In the genomic region with DNA sequence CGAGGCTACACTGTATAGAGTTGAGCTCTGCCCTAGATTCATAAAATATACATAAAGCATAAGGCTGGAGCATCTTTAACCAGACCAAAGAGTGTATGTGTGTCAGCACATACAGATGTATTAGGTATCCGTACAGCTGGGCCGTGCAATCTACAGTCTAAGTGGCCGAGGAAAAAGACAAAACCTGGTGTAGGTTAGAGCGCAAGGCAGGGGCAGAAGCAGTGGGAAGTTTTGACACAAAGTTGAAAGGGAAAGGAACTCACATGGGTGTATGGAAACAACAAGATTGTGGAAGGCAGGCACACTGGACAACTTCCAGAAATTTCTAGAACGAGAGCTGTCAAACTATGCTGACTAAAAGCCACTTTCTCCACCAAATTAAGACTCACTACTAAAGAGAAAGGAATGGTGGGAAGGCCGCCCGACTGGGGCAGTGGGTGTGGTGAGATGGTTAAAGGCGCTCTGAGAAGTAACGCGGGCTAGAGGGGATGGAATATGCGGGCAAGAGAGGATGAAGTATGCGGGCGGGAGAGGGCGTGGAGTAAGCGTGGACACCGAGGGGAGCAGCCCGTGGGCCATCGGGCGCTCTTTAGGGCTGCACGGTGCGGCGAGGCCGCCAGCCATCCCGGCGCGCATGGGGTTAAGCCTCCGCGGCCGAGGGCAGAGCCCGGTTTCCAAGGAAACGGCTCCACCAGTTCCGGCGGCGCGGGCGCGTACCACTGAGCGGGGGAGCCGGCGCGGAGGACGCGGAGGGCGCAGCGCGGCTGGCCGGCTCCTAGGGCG, we compare ENCODE assay signal across 8 mouse cellular contexts. TPM values are rescaled to one million over a fixed set of nuclear protein-coding genes. Genes with fewer than 3 reads are reported as not detected.
DNase-seq lines count a peak whose midpoint lies in the region; ATAC-seq lines count a peak whose summit lies in the region.

No protein-coding gene starts in this region.

- H3K27me3 ChIP-seq in forebrain, embryonic 11.5 days (ENCODE audit: control insufficient read depth, insufficient read depth, low read length), result no peaks in the 10 kb centered on the region
- H3K27me3 ChIP-seq in heart, embryonic 16.5 days (ENCODE audit: control insufficient read depth, insufficient read depth, low read length), result no peaks in the 10 kb centered on the region
- H3K27me3 ChIP-seq in liver, embryonic 15.5 days, result no peaks in the 10 kb centered on the region
- H3K27me3 ChIP-seq in neural tube, embryonic 11.5 days (ENCODE audit: control insufficient read depth, insufficient read depth, low read length), result no peaks in the 10 kb centered on the region
- no peaks in the 10 kb centered on the region for H3K27me3 ChIP-seq in stomach, embryonic 16.5 days (ENCODE audit: control insufficient read depth, insufficient read depth, low read length)

- peaks cover 13% of the 10 kb centered on the region for H3K4me1 ChIP-seq in forebrain, embryonic 11.5 days (replicated peaks; ENCODE audit: control insufficient read depth, insufficient read depth, low read length)
- peaks cover 28% of the 10 kb centered on the region for H3K4me1 ChIP-seq in heart, embryonic 16.5 days (ENCODE audit: control insufficient read depth, insufficient read depth, low read length)
- peaks cover 62% of the 10 kb centered on the region for H3K4me1 ChIP-seq in liver, embryonic 15.5 days (replicated peaks)
- H3K4me1 ChIP-seq in neural tube, embryonic 11.5 days (ENCODE audit: control insufficient read depth, insufficient read depth, low read length), result peaks cover 11% of the 10 kb centered on the region
- H3K4me1 ChIP-seq in stomach, embryonic 16.5 days (ENCODE audit: control insufficient read depth, insufficient read depth, low read length), result peaks cover 30% of the 10 kb centered on the region

- peak overlapping the region; percentile 98 for H3K27ac ChIP-seq in forebrain, embryonic 11.5 days (ENCODE audit: low read depth, low read length)
- peak overlapping the region; percentile 99 for H3K27ac ChIP-seq in heart, embryonic 16.5 days (ENCODE audit: low read length)
- peak overlapping the region; percentile 94 for H3K27ac ChIP-seq in liver, embryonic 15.5 days (replicated peaks)
- peak overlapping the region; percentile 99 for H3K27ac ChIP-seq in neural tube, embryonic 11.5 days (ENCODE audit: low read depth, low read length)
- peak overlapping the region; percentile 98 for H3K27ac ChIP-seq in stomach, embryonic 16.5 days (ENCODE audit: low read length)

- ATAC-seq in forebrain, embryonic 11.5 days (replicated peaks; ENCODE audit: low FRiP score), result peak; percentile 92
- peak; percentile 91 for ATAC-seq in heart, embryonic 16.5 days (replicated peaks; ENCODE audit: extremely low read depth, insufficient read depth, low FRiP score)
- peak; percentile 84 for ATAC-seq in liver, embryonic 15.5 days (ENCODE audit: insufficient read depth)
- ATAC-seq in neural tube, embryonic 11.5 days (ENCODE audit: insufficient read depth, low FRiP score, low TSS enrichment), result peak; percentile 86
- peak; percentile 92 for ATAC-seq in stomach, embryonic 16.5 days (ENCODE audit: insufficient read depth, low FRiP score)

- H3K9me3 ChIP-seq in forebrain, embryonic 11.5 days (ENCODE audit: control insufficient read depth, low read length), result no peaks in the 10 kb centered on the region
- H3K9me3 ChIP-seq in heart, embryonic 16.5 days (replicated peaks; ENCODE audit: control insufficient read depth, low read length), result no peaks in the 10 kb centered on the region
- H3K9me3 ChIP-seq in liver, embryonic 15.5 days (replicated peaks), result no peaks in the 10 kb centered on the region
- no peaks in the 10 kb centered on the region for H3K9me3 ChIP-seq in neural tube, embryonic 11.5 days (ENCODE audit: control insufficient read depth, low read length)
- no peaks in the 10 kb centered on the region for H3K9me3 ChIP-seq in stomach, embryonic 16.5 days (replicated peaks; ENCODE audit: control insufficient read depth, low read length)

- H3K36me3 ChIP-seq in forebrain, embryonic 11.5 days (ENCODE audit: control insufficient read depth, insufficient read depth, low read length), result no peaks in the 10 kb centered on the region
- no peaks in the 10 kb centered on the region for H3K36me3 ChIP-seq in heart, embryonic 16.5 days (ENCODE audit: control insufficient read depth, insufficient read depth)
- H3K36me3 ChIP-seq in liver, embryonic 15.5 days (replicated peaks), result peaks cover 9% of the 10 kb centered on the region
- no peaks in the 10 kb centered on the region for H3K36me3 ChIP-seq in neural tube, embryonic 11.5 days (ENCODE audit: control insufficient read depth, insufficient read depth, low read length)
- no peaks in the 10 kb centered on the region for H3K36me3 ChIP-seq in stomach, embryonic 16.5 days (ENCODE audit: control insufficient read depth, insufficient read depth, low read length)

- peak overlapping the region; percentile 52 for H3K4me2 ChIP-seq in forebrain, embryonic 11.5 days (ENCODE audit: low read depth, low read length, severe bottlenecking)
- peak overlapping the region; percentile 72 for H3K4me2 ChIP-seq in heart, embryonic 16.5 days (ENCODE audit: low read depth, low read length)
- H3K4me2 ChIP-seq in liver, embryonic 15.5 days, result peak overlapping the region; percentile 98
- peak overlapping the region; percentile 100 for H3K4me2 ChIP-seq in neural tube, embryonic 11.5 days (ENCODE audit: low read depth)
- H3K4me2 ChIP-seq in stomach, embryonic 16.5 days (ENCODE audit: low read depth, low read length), result peak overlapping the region; percentile 97

- H3K4me3 ChIP-seq in forebrain, embryonic 11.5 days (ENCODE audit: low read depth, low read length), result peak overlapping the region; percentile 92
- H3K4me3 ChIP-seq in heart, embryonic 16.5 days (ENCODE audit: low read length), result peak overlapping the region; percentile 74
- peak overlapping the region; percentile 82 for H3K4me3 ChIP-seq in liver, embryonic 15.5 days (replicated peaks)
- H3K4me3 ChIP-seq in neural tube, embryonic 11.5 days (ENCODE audit: low read depth, low read length), result peak overlapping the region; percentile 94
- peak overlapping the region; percentile 68 for H3K4me3 ChIP-seq in stomach, embryonic 16.5 days (replicated peaks; ENCODE audit: low read length)

- H3K9ac ChIP-seq in forebrain, embryonic 11.5 days (ENCODE audit: low read length), result peak overlapping the region; percentile 95
- H3K9ac ChIP-seq in heart, embryonic 16.5 days (ENCODE audit: low read length), result peak overlapping the region; percentile 91
- peak overlapping the region; percentile 80 for H3K9ac ChIP-seq in liver, embryonic 15.5 days
- peak overlapping the region; percentile 96 for H3K9ac ChIP-seq in neural tube, embryonic 11.5 days (ENCODE audit: low read length)
- peak overlapping the region; percentile 97 for H3K9ac ChIP-seq in stomach, embryonic 16.5 days (ENCODE audit: low read length)

- WGBS in forebrain, embryonic 11.5 days, result 4% methylated on average over 28 of the region's 49 CpGs
- WGBS in heart, embryonic 16.5 days, result 2% methylated on average over 46 of the region's 49 CpGs
- 2% methylated on average over 49 of the region's 49 CpGs for WGBS in liver, embryonic 15.5 days (ENCODE audit: insufficient replicate concordance)
- WGBS in neural tube, embryonic 11.5 days, result 2% methylated on average over 49 of the region's 49 CpGs
- WGBS in stomach, embryonic 16.5 days, result under 1% methylated on average over 49 of the region's 49 CpGs

- DNase-seq in CD8-positive naive resting alpha-beta T cell, adult 2 months (ENCODE audit: low read depth in 2 of 2, low spot score in 2 of 2), result peak; percentile 59 to 68
- peak; percentile 70 for DNase-seq in c-Kit-positive CD71-positive TER-119-negative erythroid progenitor cells, embryonic 14.5 days (ENCODE audit: low read depth)
- peak; percentile 95 for DNase-seq in forebrain, embryonic 11.5 days (ENCODE audit: low spot score)
- DNase-seq in kidney, postnatal 25 days, result peak; percentile 87 to 93
- peak; percentile 91 for DNase-seq in neural tube, embryonic 11.5 days (ENCODE audit: low spot score)

RNA-seq across cellular contexts. Expression of gene Fbxl14, which starts 0.7 kb away (rescaled TPM):
- 5.6 and 6.3 TPM in 2 replicates for polyA plus RNA-seq in forebrain, embryonic 11.5 days (2014; fragmentation: Nextera tagmentation; extraction: Ambion mirVana)
- 3.3 and 4.3 TPM in 2 replicates for polyA plus RNA-seq in heart, embryonic 16.5 days (2015; fragmentation: Nextera tagmentation; extraction: Ambion mirVana)
- 2.1 and 2.4 TPM in 2 replicates for polyA plus RNA-seq in liver, embryonic 15.5 days (2015; fragmentation: Nextera tagmentation; extraction: Ambion mirVana)
- 5.8 and 7.2 TPM in 2 replicates for polyA plus RNA-seq in neural tube, embryonic 11.5 days (2014; fragmentation: Nextera tagmentation; extraction: Ambion mirVana)
- polyA plus RNA-seq in stomach, embryonic 16.5 days (2015; fragmentation: Nextera tagmentation; extraction: Ambion mirVana), result 3.9 and 4.3 TPM in 2 replicates

Comparison
In these comparisons a context has a peak if more than half of its experiments do, and no peak if none do; other contexts are left out.
1. Peak in every context shown above with its lines: DNase-seq, ATAC-seq, H3K4me3 ChIP-seq and H3K27ac ChIP-seq.